Mouse (Mus musculus): ENCODE measurements at regions not wholly inside any gene's neighbourhood (a gene's known extent, or its start where the extent isn't known, plus 50 kb on each side); places are given as distances from the start of the nearest gene placed in this dataset.

- Histone ChIP-seq H3K4me2 (ENCODE audit: low read depth, severe bottlenecking) (no peak overlapping the region), H3K36me3 (ENCODE audit: control insufficient read depth, insufficient read depth, low read length) (no peaks in the 10 kb centered on the region), H3K27ac (replicated peaks; ENCODE audit: low read depth, low read length) (no peak overlapping the region), H3K4me3 (ENCODE audit: low read depth, low read length) (no peak overlapping the region), H3K9ac (ENCODE audit: low read length) (no peak overlapping the region), H3K27me3 (ENCODE audit: control insufficient read depth, insufficient read depth, low read length) (no peaks in the 10 kb centered on the region), H3K4me1 (ENCODE audit: control insufficient read depth, insufficient read depth, low read length) (no peaks in the 10 kb centered on the region), H3K9me3 (ENCODE audit: control insufficient read depth, low read length) (no peaks in the 10 kb centered on the region)
- ATAC-seq (ENCODE audit: insufficient number of reproducible peaks, low FRiP score, low TSS enrichment, low read depth) (no peak), DNase-seq (ENCODE audit: low spot score) (no peak)
- WGBS: 91% methylated on average over 10 of the region's 10 CpGs
Measured at GRCm38 (mm10) chr6:31171831-31172569, 213.1 kb upstream of the Klf14 start.

- Histone ChIP-seq H3K27me3 (ENCODE audit: control insufficient read depth, insufficient read depth, low read length) (no peaks in the 10 kb centered on the region), H3K27ac (replicated peaks; ENCODE audit: low read depth, low read length) (no peak overlapping the region)
Measured at GRCm38 (mm10) chr6:31175769-31176168, 216.9 kb upstream of the Klf14 start.

GRCm38 (mm10) chr6:31176368-31176767 is 217.5 kb upstream of the Klf14 start:
- no peaks in the 10 kb centered on the region for H3K27me3 ChIP-seq (ENCODE audit: control insufficient read depth, insufficient read depth, low read length)
- H3K36me3 ChIP-seq (ENCODE audit: control insufficient read depth, insufficient read depth, low read length): no peaks in the 10 kb centered on the region
- no peak overlapping the region for H3K27ac ChIP-seq (replicated peaks; ENCODE audit: low read depth, low read length)
- H3K4me3 ChIP-seq (ENCODE audit: low read depth, low read length): no peak overlapping the region
- H3K4me2 ChIP-seq (ENCODE audit: low read depth, severe bottlenecking): no peak overlapping the region
- ATAC-seq (ENCODE audit: insufficient number of reproducible peaks, low FRiP score, low TSS enrichment, low read depth): no peak
- H3K9ac ChIP-seq (ENCODE audit: low read length): no peak overlapping the region
- H3K9me3 ChIP-seq (ENCODE audit: control insufficient read depth, low read length): no peaks in the 10 kb centered on the region
- 79% methylated on average over 8 of the region's 8 CpGs for WGBS
- no peaks in the 10 kb centered on the region for H3K4me1 ChIP-seq (ENCODE audit: control insufficient read depth, insufficient read depth, low read length)
- DNase-seq (ENCODE audit: low spot score): no peak

More at GRCm38 (mm10) chr6:31175769-31176168, 216.9 kb upstream of the Klf14 start:
- DNase-seq (ENCODE audit: low spot score) (no peak), ATAC-seq (ENCODE audit: insufficient number of reproducible peaks, low FRiP score, low TSS enrichment, low read depth) (no peak)
- Histone ChIP-seq H3K4me2 (ENCODE audit: low read depth, severe bottlenecking) (no peak overlapping the region), H3K9me3 (ENCODE audit: control insufficient read depth, low read length) (no peaks in the 10 kb centered on the region), H3K9ac (ENCODE audit: low read length) (no peak overlapping the region), H3K4me1 (ENCODE audit: control insufficient read depth, insufficient read depth, low read length) (no peaks in the 10 kb centered on the region), H3K4me3 (ENCODE audit: low read depth, low read length) (no peak overlapping the region), H3K36me3 (ENCODE audit: control insufficient read depth, insufficient read depth, low read length) (no peaks in the 10 kb centered on the region)
- 73% methylated on average over 6 of the region's 6 CpGs for WGBS

- H3K9ac ChIP-seq (ENCODE audit: low read length): no peak overlapping the region
- H3K4me2 ChIP-seq (ENCODE audit: low read depth, severe bottlenecking): no peak overlapping the region
- ATAC-seq (ENCODE audit: insufficient number of reproducible peaks, low FRiP score, low TSS enrichment, low read depth): no peak
- H3K4me1 ChIP-seq (ENCODE audit: control insufficient read depth, insufficient read depth, low read length): no peaks in the 10 kb centered on the region
- no peaks in the 10 kb centered on the region for H3K36me3 ChIP-seq (ENCODE audit: control insufficient read depth, insufficient read depth, low read length)
- DNase-seq (ENCODE audit: low spot score): no peak
- 86% methylated on average over 1 of the region's 1 CpGs for WGBS
- no peaks in the 10 kb centered on the region for H3K9me3 ChIP-seq (ENCODE audit: control insufficient read depth, low read length)
- H3K4me3 ChIP-seq (ENCODE audit: low read depth, low read length): no peak overlapping the region
- no peak overlapping the region for H3K27ac ChIP-seq (replicated peaks; ENCODE audit: low read depth, low read length)
- no peaks in the 10 kb centered on the region for H3K27me3 ChIP-seq (ENCODE audit: control insufficient read depth, insufficient read depth, low read length)
Measured at GRCm38 (mm10) chr6:31176831-31177230, 218.0 kb upstream of the Klf14 start.

- H3K4me3 ChIP-seq (ENCODE audit: low read depth, low read length): no peak overlapping the region
- no peak overlapping the region for H3K4me2 ChIP-seq (ENCODE audit: low read depth, severe bottlenecking)
- no peak overlapping the region for H3K9ac ChIP-seq (ENCODE audit: low read length)
- ATAC-seq (ENCODE audit: insufficient number of reproducible peaks, low FRiP score, low TSS enrichment, low read depth): no peak
- no peaks in the 10 kb centered on the region for H3K36me3 ChIP-seq (ENCODE audit: control insufficient read depth, insufficient read depth, low read length)
- no peak overlapping the region for H3K27ac ChIP-seq (replicated peaks; ENCODE audit: low read depth, low read length)
- no peaks in the 10 kb centered on the region for H3K27me3 ChIP-seq (ENCODE audit: control insufficient read depth, insufficient read depth, low read length)
- no peaks in the 10 kb centered on the region for H3K9me3 ChIP-seq (ENCODE audit: control insufficient read depth, low read length)
- 0 out of 2 replicates have a peak, but pooled peaks cover 3% of the 10 kb centered on the region for H3K4me1 ChIP-seq (ENCODE audit: control insufficient read depth, insufficient read depth, low read length)
- DNase-seq (ENCODE audit: low spot score): no peak
- 89% methylated on average over 8 of the region's 8 CpGs for WGBS
Measured at GRCm38 (mm10) chr6:31178201-31178880, 219.5 kb upstream of the Klf14 start.

- H3K27ac ChIP-seq (replicated peaks; ENCODE audit: low read depth, low read length): no peak overlapping the region
- no peaks in the 10 kb centered on the region for H3K27me3 ChIP-seq (ENCODE audit: control insufficient read depth, insufficient read depth, low read length)
- H3K4me3 ChIP-seq (ENCODE audit: low read depth, low read length): no peak overlapping the region
- H3K9me3 ChIP-seq (ENCODE audit: control insufficient read depth, low read length): no peaks in the 10 kb centered on the region
- 0 out of 2 replicates have a peak, but pooled peaks cover 3% of the 10 kb centered on the region for H3K4me1 ChIP-seq (ENCODE audit: control insufficient read depth, insufficient read depth, low read length)
- no peaks in the 10 kb centered on the region for H3K36me3 ChIP-seq (ENCODE audit: control insufficient read depth, insufficient read depth, low read length)
- H3K4me2 ChIP-seq (ENCODE audit: low read depth, severe bottlenecking): no peak overlapping the region
- ATAC-seq (ENCODE audit: insufficient number of reproducible peaks, low FRiP score, low TSS enrichment, low read depth): no peak
- no peak overlapping the region for H3K9ac ChIP-seq (ENCODE audit: low read length)
- DNase-seq (ENCODE audit: low spot score): no peak
- 76% methylated on average over 6 of the region's 6 CpGs for WGBS
Measured at GRCm38 (mm10) chr6:31182284-31182683, 216.3 kb upstream of the Mkln1 start.

- Histone ChIP-seq H3K4me1 (ENCODE audit: control insufficient read depth, insufficient read depth, low read length) (0 out of 2 replicates have a peak, but pooled peaks cover 3% of the 10 kb centered on the region), H3K27ac (replicated peaks; ENCODE audit: low read depth, low read length) (no peak overlapping the region), H3K9ac (ENCODE audit: low read length) (no peak overlapping the region), H3K4me3 (ENCODE audit: low read depth, low read length) (no peak overlapping the region), H3K9me3 (ENCODE audit: control insufficient read depth, low read length) (no peaks in the 10 kb centered on the region), H3K27me3 (ENCODE audit: control insufficient read depth, insufficient read depth, low read length) (no peaks in the 10 kb centered on the region), H3K4me2 (ENCODE audit: low read depth, severe bottlenecking) (no peak overlapping the region), H3K36me3 (ENCODE audit: control insufficient read depth, insufficient read depth, low read length) (no peaks in the 10 kb centered on the region)
- ATAC-seq (ENCODE audit: insufficient number of reproducible peaks, low FRiP score, low TSS enrichment, low read depth): no peak
- DNase-seq (ENCODE audit: low spot score): no peak
- 4% methylated on average over 5 of the region's 5 CpGs for WGBS
Measured at GRCm38 (mm10) chr6:31183127-31183526, 215.4 kb upstream of the Mkln1 start.

- WGBS: 89% methylated on average over 7 of the region's 7 CpGs
- H3K4me3 ChIP-seq (ENCODE audit: low read depth, low read length): no peak overlapping the region
- ATAC-seq (ENCODE audit: insufficient number of reproducible peaks, low FRiP score, low TSS enrichment, low read depth) (no peak), DNase-seq (ENCODE audit: low spot score) (no peak)
- no peak overlapping the region for H3K9ac ChIP-seq (ENCODE audit: low read length)
- H3K27ac ChIP-seq (replicated peaks; ENCODE audit: low read depth, low read length): no peak overlapping the region
- H3K27me3 ChIP-seq (ENCODE audit: control insufficient read depth, insufficient read depth, low read length): no peaks in the 10 kb centered on the region
- no peak overlapping the region for H3K4me2 ChIP-seq (ENCODE audit: low read depth, severe bottlenecking)
- H3K36me3 ChIP-seq (ENCODE audit: control insufficient read depth, insufficient read depth, low read length): no peaks in the 10 kb centered on the region
- 0 out of 2 replicates have a peak, but pooled peaks cover 3% of the 10 kb centered on the region for H3K4me1 ChIP-seq (ENCODE audit: control insufficient read depth, insufficient read depth, low read length)
- no peaks in the 10 kb centered on the region for H3K9me3 ChIP-seq (ENCODE audit: control insufficient read depth, low read length)
Measured at GRCm38 (mm10) chr6:31184554-31184953, 214.0 kb upstream of the Mkln1 start.
